Mouse (Mus musculus): ENCODE measurements around the gene Gm20517.

- TF ChIP-seq CTCF (IDR thresholded peaks at IDR 0.05; ENCODE audit: low read depth, low read length), result no peak
- no peak for TF ChIP-seq POLR2A (IDR thresholded peaks at IDR 0.05; ENCODE audit: extremely low read depth, insufficient read depth, low read length)
Observed at GRCm38 (mm10) chr17:47617605-47618307, 6.4 kb downstream of the Gm20517 start.

Measured in liver, adult 2 months (tissue).